Comparison of ENCODE assay signal across 26 mouse cellular contexts in genomic region chr15:64016241-64016940, GRCm38 (mm10). TPM values are rescaled to one million over a fixed set of nuclear protein-coding genes. Genes with fewer than 3 reads are reported as not detected.
DNase-seq lines count a peak whose midpoint lies in the region; ATAC-seq and TF ChIP-seq lines count a peak whose summit lies in the region.
"Had no signal": no experiment of that assay in that cellular context is flagged by ENCODE, and none has a peak within 500 bp of the region (broad histone marks: within the 10 kb centered on the region; RNA-seq: fewer than 3 reads in every experiment).

No protein-coding gene starts in this region.

- TF ChIP-seq EP300 in heart, adult 2 months (IDR thresholded peaks at IDR 0.05; ENCODE audit: insufficient read depth, low read depth, low read length): no peak
- TF ChIP-seq EP300 in CH12.LX (IDR thresholded peaks at IDR 0.05; ENCODE audit: low read length): no peak

- H3K27me3 ChIP-seq in heart, embryonic 10.5 days (ENCODE audit: insufficient read depth, poor library complexity, severe bottlenecking): no peaks in the 10 kb centered on the region
- H3K27me3 ChIP-seq in heart, adult 2 months (ENCODE audit: control insufficient read depth, insufficient read depth, low read length): no peaks in the 10 kb centered on the region
- H3K27me3 ChIP-seq in limb, embryonic 14.5 days (ENCODE audit: control insufficient read depth, insufficient read depth, low read length): no peaks in the 10 kb centered on the region
- H3K27me3 ChIP-seq in limb, embryonic 10.5 days (ENCODE audit: low read depth, poor library complexity, severe bottlenecking): 0 out of 2 replicates have a peak, but pooled peaks cover 3% of the 10 kb centered on the region
- no peaks in the 10 kb centered on the region for H3K27me3 ChIP-seq in CH12.LX (replicated peaks)
- H3K27me3 ChIP-seq in midbrain, embryonic 13.5 days: no peaks in the 10 kb centered on the region
- H3K27me3 ChIP-seq: embryonic facial prominence, embryonic 13.5 days; forebrain, embryonic 13.5 days; heart, embryonic 13.5 days; hindbrain, embryonic 13.5 days; liver, embryonic 15.5 days; lung, embryonic 15.5 days; stomach, embryonic 15.5 days had no signal

- in situ Hi-C loops in CH12.LX (cut with MboI; ENCODE audit: low pct_ligation_motif_present, low pct_unique_long_range_greater_than_20kb, low sequenced_read_pairs): no loop called here

- peak; percentile 71 for DNase-seq in heart, embryonic 10.5 days (ENCODE audit: low spot score)
- no peak for DNase-seq in heart, adult 2 months
- DNase-seq in limb, embryonic 14.5 days (ENCODE audit: low spot score): peak; percentile 14
- no peak for DNase-seq in limb, embryonic 10.5 days (ENCODE audit: low spot score)
- DNase-seq in CH12.LX (ENCODE audit: extremely low read depth): peak; percentile 67
- DNase-seq in embryo, embryonic 11 days: peak; percentile 61
- DNase-seq: adrenal gland, postnatal 25 days; cerebellum, adult 9-10 months; heart, postnatal 14 days; liver; lung, postnatal 4 days; right cerebral cortex, postnatal 4 days; thymus, adult 18-20 months; thymus, postnatal 36 days had no signal

- TF ChIP-seq CTCF in heart, adult 2 months (IDR thresholded peaks at IDR 0.05): no peak
- TF ChIP-seq CTCF in CH12.LX (conservative IDR thresholded peaks at IDR 0.05 in 1 of 2, IDR thresholded peaks at IDR 0.05 in 1 of 2; ENCODE audit: low read depth in 2 of 2, low read length in 2 of 2): peak in 1 of 2 experiments; percentile 37; a peak in 2 of 4 replicates

- H3K4me3 ChIP-seq in heart, embryonic 10.5 days: no peak overlapping the region
- H3K4me3 ChIP-seq in heart, adult 2 months: no peak overlapping the region
- H3K4me3 ChIP-seq in limb, embryonic 14.5 days (replicated peaks; ENCODE audit: low read length): no peak overlapping the region
- H3K4me3 ChIP-seq in limb, embryonic 10.5 days: no peak overlapping the region
- no peak overlapping the region for H3K4me3 ChIP-seq in CH12.LX (replicated peaks in 1 of 3; ENCODE audit: low read depth in 2 of 3, low read length in 2 of 3, poor library complexity in 1 of 3)
- H3K4me3 ChIP-seq in midbrain, embryonic 13.5 days (replicated peaks): no peak overlapping the region
- H3K4me3 ChIP-seq: embryonic facial prominence, embryonic 13.5 days; erythroblast, embryonic 14.5 days; forebrain, embryonic 13.5 days; heart, embryonic 13.5 days; hindbrain, embryonic 13.5 days; kidney, embryonic 15.5 days; left cerebral cortex, adult 2 months; liver, embryonic 15.5 days; lung, embryonic 15.5 days; stomach, embryonic 15.5 days had no signal

- no peak overlapping the region for H3K9ac ChIP-seq in heart, adult 2 months (ENCODE audit: low read depth, low read length)
- no peak overlapping the region for H3K9ac ChIP-seq in limb, embryonic 14.5 days (ENCODE audit: low read depth, low read length, severe bottlenecking)
- H3K9ac ChIP-seq in CH12.LX (ENCODE audit: insufficient read depth, low read depth): no peak overlapping the region
- no peak overlapping the region for H3K9ac ChIP-seq in midbrain, embryonic 13.5 days (replicated peaks)
- H3K9ac ChIP-seq: embryonic facial prominence, embryonic 13.5 days; forebrain, embryonic 13.5 days; heart, embryonic 13.5 days; hindbrain, embryonic 13.5 days; kidney, embryonic 15.5 days; liver, embryonic 15.5 days; lung, embryonic 15.5 days; stomach, embryonic 15.5 days had no signal

- H3K36me3 ChIP-seq in heart, embryonic 10.5 days: no peaks in the 10 kb centered on the region
- H3K36me3 ChIP-seq in heart, adult 2 months (ENCODE audit: control insufficient read depth, insufficient read depth, low read length): no peaks in the 10 kb centered on the region
- no peaks in the 10 kb centered on the region for H3K36me3 ChIP-seq in limb, embryonic 14.5 days (ENCODE audit: control insufficient read depth, insufficient read depth, low read length)
- no peaks in the 10 kb centered on the region for H3K36me3 ChIP-seq in limb, embryonic 10.5 days
- peaks cover 22 to 91% of the 10 kb centered on the region in 2 experiments for H3K36me3 ChIP-seq in CH12.LX (replicated peaks in 1 of 2; ENCODE audit: control insufficient read depth in 1 of 2, insufficient read depth in 1 of 2, low read length in 1 of 2)
- H3K36me3 ChIP-seq in midbrain, embryonic 13.5 days: no peaks in the 10 kb centered on the region
- H3K36me3 ChIP-seq: hindbrain, embryonic 13.5 days; kidney, embryonic 15.5 days; lung, embryonic 15.5 days; stomach, embryonic 15.5 days had no signal

- H3K4me1 ChIP-seq in heart, embryonic 10.5 days: peaks cover 17% of the 10 kb centered on the region
- H3K4me1 ChIP-seq in heart, adult 2 months (ENCODE audit: control insufficient read depth, insufficient read depth, low read length): peaks cover 8% of the 10 kb centered on the region
- H3K4me1 ChIP-seq in limb, embryonic 14.5 days (ENCODE audit: control insufficient read depth, insufficient read depth, low read length): peaks cover 4% of the 10 kb centered on the region; the same call in 1 of the 2 replicates
- H3K4me1 ChIP-seq in limb, embryonic 10.5 days: peaks cover 10% of the 10 kb centered on the region
- peaks cover 16 to 88% of the 10 kb centered on the region in 2 experiments for H3K4me1 ChIP-seq in CH12.LX (ENCODE audit: control insufficient read depth in 1 of 2, insufficient read depth in 2 of 2)
- peaks cover 19% of the 10 kb centered on the region for H3K4me1 ChIP-seq in midbrain, embryonic 13.5 days (replicated peaks)
- H3K4me1 ChIP-seq: forebrain, embryonic 13.5 days had no signal

- no peaks in the 10 kb centered on the region for H3K9me3 ChIP-seq in heart, embryonic 10.5 days
- no peaks in the 10 kb centered on the region for H3K9me3 ChIP-seq in limb, embryonic 14.5 days (ENCODE audit: control insufficient read depth, low read length)
- no peaks in the 10 kb centered on the region for H3K9me3 ChIP-seq in limb, embryonic 10.5 days (replicated peaks)
- H3K9me3 ChIP-seq in CH12.LX (replicated peaks; ENCODE audit: low read length): no peaks in the 10 kb centered on the region
- no peaks in the 10 kb centered on the region for H3K9me3 ChIP-seq in midbrain, embryonic 13.5 days
- H3K9me3 ChIP-seq: embryonic facial prominence, embryonic 13.5 days; forebrain, embryonic 13.5 days; heart, embryonic 13.5 days; hindbrain, embryonic 13.5 days; kidney, embryonic 15.5 days; liver, embryonic 15.5 days; lung, embryonic 15.5 days; stomach, embryonic 15.5 days had no signal

- intact Hi-C loops in heart, adult 2 months (cut with DNase I): no loop called here

- H3K79me2 ChIP-seq in heart, adult 2 months (replicated peaks; ENCODE audit: control insufficient read depth, insufficient read depth, low read length): no peaks in the 10 kb centered on the region; the same call in 1 of the 2 replicates
- peaks cover 17% of the 10 kb centered on the region for H3K79me2 ChIP-seq in CH12.LX (replicated peaks; ENCODE audit: control insufficient read depth, extremely low read depth, insufficient read depth, poor library complexity, severe bottlenecking)

- no peak overlapping the region for H3K27ac ChIP-seq in heart, embryonic 10.5 days
- no peak overlapping the region for H3K27ac ChIP-seq in heart, adult 2 months
- no peak overlapping the region for H3K27ac ChIP-seq in limb, embryonic 14.5 days (replicated peaks; ENCODE audit: low read depth, low read length)
- no peak overlapping the region for H3K27ac ChIP-seq in limb, embryonic 10.5 days
- no peak overlapping the region for H3K27ac ChIP-seq in CH12.LX (ENCODE audit: insufficient read depth, low read depth)
- no peak overlapping the region for H3K27ac ChIP-seq in midbrain, embryonic 13.5 days
- H3K27ac ChIP-seq: embryonic facial prominence, embryonic 13.5 days; forebrain, embryonic 13.5 days; heart, embryonic 13.5 days; hindbrain, embryonic 13.5 days; kidney, embryonic 15.5 days; left cerebral cortex, adult 2 months; liver, embryonic 15.5 days; lung, embryonic 15.5 days; stomach, embryonic 15.5 days had no signal

- peak; percentile 10 for TF ChIP-seq RAD21 in CH12.LX (IDR thresholded peaks at IDR 0.05; ENCODE audit: low read depth, low read length)

- no peak for TF ChIP-seq POLR2A in heart, adult 2 months (IDR thresholded peaks at IDR 0.05; ENCODE audit: insufficient read depth, low read depth, low read length)
- TF ChIP-seq POLR2A in limb, embryonic 14.5 days (IDR thresholded peaks at IDR 0.05; ENCODE audit: borderline replicate concordance, extremely low read depth, insufficient read depth, insufficient read length): no peak
- no peak for TF ChIP-seq POLR2A in CH12.LX (IDR thresholded peaks at IDR 0.05; ENCODE audit: low read depth, low read length)

- H3K4me2 ChIP-seq in limb, embryonic 14.5 days (replicated peaks; ENCODE audit: low read depth, low read length, severe bottlenecking): no peak overlapping the region
- H3K4me2 ChIP-seq in CH12.LX (ENCODE audit: insufficient read depth, low read depth, poor library complexity, severe bottlenecking): no peak overlapping the region
- no peak overlapping the region for H3K4me2 ChIP-seq in midbrain, embryonic 13.5 days (replicated peaks)
- H3K4me2 ChIP-seq: embryonic facial prominence, embryonic 13.5 days; forebrain, embryonic 13.5 days; heart, embryonic 13.5 days; hindbrain, embryonic 13.5 days; kidney, embryonic 15.5 days; liver, embryonic 15.5 days; lung, embryonic 15.5 days; stomach, embryonic 15.5 days had no signal

- ATAC-seq in limb, embryonic 14.5 days (ENCODE audit: low FRiP score, low read depth): no peak
- ATAC-seq in midbrain, embryonic 13.5 days: no peak
- ATAC-seq: forebrain, embryonic 13.5 days; inflammation-experienced regulatory T-cells, adult 6 months had no signal

- WGBS in heart, embryonic 10.5 days: 76% methylated on average over 15 of the region's 15 CpGs
- 83% methylated on average over 15 of the region's 15 CpGs for WGBS in heart, adult 2 months
- WGBS in limb, embryonic 14.5 days: 55% methylated on average over 15 of the region's 15 CpGs
- 61% methylated on average over 15 of the region's 15 CpGs for WGBS in limb, embryonic 10.5 days
- 73% methylated on average over 15 of the region's 15 CpGs for WGBS in midbrain, embryonic 13.5 days

- dilution Hi-C loops in CH12.LX (cut with MboI; ENCODE audit: extremely low pct_ligation_motif_present, extremely low pct_unique_long_range_greater_than_20kb, low sequenced_read_pairs): no loop called here

TF ChIP-seq in CH12.LX, 34 proteins besides CTCF, POLR2A, EP300 and RAD21 (continues in another document):
- TF ChIP-seq CHD1 (IDR thresholded peaks at IDR 0.05; ENCODE audit: low read depth, low read length) (no peak), RCOR1 (conservative IDR thresholded peaks at IDR 0.05; ENCODE audit: low read depth, low read length) (no peak)

RNA-seq across cellular contexts. Expression of gene Fam49b, which starts 43.9 kb away (rescaled TPM):
- 60.7 and 64.9 TPM in 2 replicates for polyA plus RNA-seq in heart, embryonic 10.5 days (2016; fragmentation: Nextera tagmentation; extraction: Ambion mirVana)
- 10 to 100 TPM; 23.7 to 28.0 TPM for total RNA-seq in heart, adult 2 months (2021)
- polyA plus RNA-seq in heart, adult 2 months (2012; rRNA removed): 8.4 and 16.2 TPM in 2 replicates
- 42.7 and 51.8 TPM in 2 replicates for polyA plus RNA-seq in limb, embryonic 14.5 days (2012; rRNA removed)
- 62.6 and 66.3 TPM in 2 replicates for polyA plus RNA-seq in limb, embryonic 14.5 days (2014; fragmentation: Nextera tagmentation; extraction: Ambion mirVana)
- polyA plus RNA-seq in limb, embryonic 10.5 days (2016; fragmentation: Nextera tagmentation; extraction: Ambion mirVana): 66.5 and 71.0 TPM in 2 replicates
- total RNA-seq in CH12.LX (2012; rRNA removed) (85.0 and 113 TPM in 2 replicates), CH12.LX (2014; rRNA removed) (546 and 568 TPM in 2 replicates)
- 266 and 329 TPM in 2 replicates for polyA plus RNA-seq in CH12.LX (2012; ENCODE audit: insufficient read length, low read depth)
- 95.3 and 106 TPM in 2 replicates for polyA plus RNA-seq in midbrain, embryonic 13.5 days (2015; fragmentation: Nextera tagmentation; extraction: Ambion mirVana)

Comparison
In these comparisons a context has a peak if more than half of its experiments do, and no peak if none do; other contexts are left out.
1. DNase-seq: peak in heart, embryonic 10.5 days (single experiment), limb, embryonic 14.5 days (single experiment), CH12.LX (single experiment) and embryo, embryonic 11 days (single experiment); none in heart, adult 2 months (0 of 2) and limb, embryonic 10.5 days (single experiment).